Mouse (Mus musculus) liver, embryonic 14.5 days (tissue): ENCODE data around the gene Heatr9. TPM values are rescaled to one million over a fixed set of nuclear protein-coding genes. Genes with fewer than 3 reads are reported as not detected.

Source experiments
- ATAC-seq: fragments of 200-750 bp; cut with Nextera tagmentation; 2 replicates; pipeline ENCODE4 v1.8.0; 2017; ENCODE audit warnings: moderate number of reproducible peaks, mild to moderate bottlenecking, moderate library complexity; ENCODE audit not compliant: insufficient read depth
- DNase-seq, 3 experiments: peaks; one replicate each; pipeline ENCODE4 v3.0.0-alpha.2; 2012 to 2013; ENCODE audit warnings: low read depth in 3 of 3, low spot score in 3 of 3
- H3K27ac ChIP-seq: fragments of 300-500 bp; sonication (generic); 2 replicates; pipeline ENCODE4 v1.5.1; 2014; ENCODE audit warnings: moderate library complexity, mild to moderate bottlenecking, control low read depth, inconsistent platforms
- H3K27me3 ChIP-seq: fragments of 300-500 bp; sonication (generic); 2 replicates; pipeline ENCODE4 v1.6.1; 2014; ENCODE audit warnings: mild to moderate bottlenecking, low read length, moderate library complexity; ENCODE audit not compliant: control insufficient read depth, insufficient read depth
- H3K36me3 ChIP-seq: fragments of 300-500 bp; sonication (generic); replicated peaks from 2 replicates; pipeline ENCODE4 v1.6.1; 2014; ENCODE audit warnings: low read depth; ENCODE audit not compliant: control insufficient read depth, insufficient read depth
- H3K4me1 ChIP-seq, 2 experiments: fragments of 200-500 bp in 1 of 2; fragments of 300-500 bp in 1 of 2; sonication (generic) in 1 of 2; replicated peaks; 2 replicates each; pipeline ENCODE4 v1.6.1; 2012 to 2014; ENCODE audit warnings: antibody characterized with exemption in 1 of 2, inconsistent platforms in 1 of 2, low read length in 1 of 2; ENCODE audit not compliant: control insufficient read depth in 2 of 2, insufficient read depth in 2 of 2
- H3K4me2 ChIP-seq: fragments of 300-500 bp; sonication (generic); 2 replicates; pipeline ENCODE4 v1.6.1; 2014; ENCODE audit warnings: low read depth, mild to moderate bottlenecking, control low read depth, moderate library complexity
- H3K4me3 ChIP-seq, 2 experiments: fragments of 200-500 bp in 1 of 2; fragments of 300-500 bp in 1 of 2; sonication (generic) in 1 of 2; 2 replicates each; pipeline ENCODE4 v1.5.1; 2012 to 2014; ENCODE audit warnings: low read depth in 2 of 2, low read length in 2 of 2, mild to moderate bottlenecking in 2 of 2, control low read depth in 1 of 2, inconsistent platforms in 1 of 2, moderate library complexity in 1 of 2; ENCODE audit not compliant: insufficient read depth in 1 of 2
- H3K9ac ChIP-seq: fragments of 300-500 bp; sonication (generic); replicated peaks from 2 replicates; pipeline ENCODE4 v1.6.1; 2014; ENCODE audit warnings: mild to moderate bottlenecking, control low read depth, moderate library complexity
- H3K9me3 ChIP-seq: fragments of 300-500 bp; sonication (generic); 2 replicates; pipeline ENCODE4 v1.6.1; 2016; ENCODE audit warnings: low read length, mixed read lengths; ENCODE audit not compliant: control insufficient read depth
- CTCF ChIP-seq: IDR thresholded peaks from 2 replicates; pipeline ENCODE4 v1.5.1; 2016; ENCODE audit warnings: antibody characterized with exemption, low read depth, control low read depth
- EP300 ChIP-seq: IDR thresholded peaks from 2 replicates; pipeline ENCODE4 v1.6.1; 2016; ENCODE audit warnings: antibody characterized with exemption, low read depth
- WGBS: fragments of 180-500 bp; shearing (Covaris S2); extraction: QIAGEN DNeasy Blood & Tissue Kit; methylation state at CpG from one replicate; pipeline ENCODE4 v1.1.7; 2014; ENCODE audit not compliant: insufficient replicate concordance; 5-methylcytosine and 5-hydroxymethylcytosine counted together
- polyA plus RNA-seq, 2 experiments: library from polyadenylated mRNA; depleted of rRNA in 1 of 2; stranded (reverse) in 1 of 2; unstranded in 1 of 2; fragments of >200 nt; fragmentation: Nextera tagmentation in 1 of 2; extraction: Ambion mirVana in 1 of 2; gene quantifications; 2 replicates each; pipeline versions ENCODE4 v1.2.1 to v1.2.3; 2012 to 2014

The Heatr9 gene
- polyA plus RNA-seq, 2 experiments = not detected

DNA sequence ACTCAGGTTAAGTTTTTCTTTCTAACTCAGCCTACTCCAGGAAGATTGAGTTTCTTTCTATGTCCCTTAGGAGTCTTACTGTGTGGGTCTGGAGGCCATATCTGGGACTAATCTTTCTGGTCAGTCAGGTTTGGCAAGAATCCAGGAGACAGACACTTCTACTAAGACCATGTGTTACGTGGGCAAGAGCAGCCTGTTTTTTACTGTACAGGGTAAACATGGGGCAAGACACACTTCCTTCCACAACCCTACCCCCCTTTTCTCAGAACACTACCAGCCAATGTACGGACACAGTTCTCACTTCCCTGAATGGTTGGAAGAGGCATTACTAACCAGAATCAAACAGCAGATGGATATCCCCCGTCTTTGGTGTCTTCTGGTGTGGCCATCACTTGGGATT, 22.2 kb upstream of the Heatr9 start:
- ATAC-seq = no peak
- 37% methylated on average over 3 of the region's 3 CpGs for whole genome bisulfite sequencing
- H3K9me3 ChIP-seq = no peaks in the 10 kb centered on the region

DNA sequence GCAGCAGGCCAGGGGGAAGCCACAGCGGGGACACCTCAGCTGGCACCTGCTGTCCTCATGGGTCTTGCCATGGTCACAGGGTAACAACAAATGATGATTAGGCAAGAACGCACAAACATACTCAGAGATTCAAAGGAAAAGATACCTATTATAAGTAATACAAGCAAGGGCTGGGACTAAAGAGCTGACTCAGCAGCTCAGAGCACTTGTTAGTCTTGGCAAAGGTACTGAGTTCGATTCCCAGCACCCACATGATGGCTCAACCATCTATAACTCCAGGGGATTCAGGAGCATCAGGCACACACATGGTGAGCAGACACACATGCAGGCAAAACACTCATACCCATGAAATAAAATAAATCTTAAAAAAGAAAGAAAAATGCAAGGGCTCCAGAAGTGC, 19.4 kb upstream of the Heatr9 start:
- no peak for ATAC-seq
- no peak overlapping the region for H3K4me3 ChIP-seq
- no peaks in the 10 kb centered on the region for H3K9me3 ChIP-seq
- H3K36me3 ChIP-seq = no peaks in the 10 kb centered on the region
- H3K4me2 ChIP-seq = no peak overlapping the region
- TF ChIP-seq EP300 (no peak), CTCF (no peak)
- H3K9ac ChIP-seq = no peak overlapping the region
- DNase-seq = no peak
- 61% methylated on average over 3 of the region's 3 CpGs for WGBS
- no peaks in the 10 kb centered on the region for H3K27me3 ChIP-seq
- no peak overlapping the region for H3K27ac ChIP-seq
- no peaks in the 10 kb centered on the region for H3K4me1 ChIP-seq

More for the DNA sequence above, 22.2 kb upstream of the Heatr9 start:
- no peaks in the 10 kb centered on the region for H3K4me1 ChIP-seq
- H3K4me3 ChIP-seq = no peak overlapping the region
- no peaks in the 10 kb centered on the region for H3K36me3 ChIP-seq
- no peak overlapping the region for H3K27ac ChIP-seq
- H3K9ac ChIP-seq = no peak overlapping the region
- TF ChIP-seq CTCF = no peak
- TF ChIP-seq EP300 = no peak
- DNase-seq = no peak
- H3K27me3 ChIP-seq = no peaks in the 10 kb centered on the region
- H3K4me2 ChIP-seq = no peak overlapping the region

DNA sequence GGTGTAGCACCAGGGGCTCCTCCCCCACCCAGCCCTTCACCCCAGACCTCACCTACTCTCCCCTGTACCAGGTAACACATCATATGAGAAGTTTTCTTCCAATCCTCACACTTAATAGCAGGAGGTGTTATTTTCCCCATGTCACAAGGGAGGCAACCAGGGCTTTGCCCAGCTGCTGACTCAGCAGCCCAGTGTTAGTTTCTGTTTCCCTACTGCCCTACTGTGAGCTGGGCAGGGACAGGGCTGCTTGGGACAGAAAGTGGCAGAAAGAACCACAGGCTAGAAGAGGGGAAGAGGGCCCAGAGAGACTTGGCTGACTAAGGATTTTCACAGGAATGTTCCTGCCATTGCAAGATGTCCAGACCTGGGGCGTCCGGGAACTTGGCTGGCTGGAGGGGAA, 19.0 kb upstream of the Heatr9 start:
- no peaks in the 10 kb centered on the region for H3K4me1 ChIP-seq
- no peaks in the 10 kb centered on the region for H3K9me3 ChIP-seq

DNA sequence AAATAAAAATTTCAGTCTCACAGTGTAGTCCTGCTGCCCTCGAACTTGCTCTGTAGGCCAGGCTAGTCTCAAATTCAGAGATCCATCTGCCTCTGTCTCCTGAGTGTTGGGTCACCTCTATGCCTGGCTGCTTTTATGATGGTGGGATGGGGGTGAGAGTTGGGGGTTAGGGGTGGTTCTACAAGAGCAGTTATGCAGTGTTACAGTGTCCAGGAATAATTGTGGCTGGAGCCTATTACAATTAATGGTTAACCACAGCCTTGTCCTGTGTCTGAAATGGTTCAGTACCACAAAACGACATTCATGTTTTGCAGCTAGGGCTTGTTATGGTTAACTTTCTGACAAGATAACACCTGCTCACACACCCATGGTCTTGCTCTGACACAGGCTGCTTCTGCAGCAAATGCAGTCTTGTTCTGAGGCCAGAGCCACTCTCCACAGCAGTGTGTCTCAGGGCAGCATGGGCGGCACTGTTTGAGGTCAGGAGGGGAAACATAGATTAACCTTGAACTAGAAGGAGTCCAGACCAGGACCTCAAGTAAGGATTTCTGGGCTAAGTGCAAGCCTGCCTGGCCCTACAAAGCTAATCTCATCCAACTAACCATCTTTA, 16.8 kb upstream of the Heatr9 start:
- Histone ChIP-seq H3K4me1 (0 out of 4 replicates have a peak, but pooled peaks cover 0 to 2% of the 10 kb centered on the region in 2 experiments), H3K27me3 (no peaks in the 10 kb centered on the region), H3K27ac (no peak overlapping the region), H3K4me2 (no peak overlapping the region), H3K4me3 (no peak overlapping the region), H3K9me3 (no peaks in the 10 kb centered on the region), H3K36me3 (no peaks in the 10 kb centered on the region), H3K9ac (no peak overlapping the region)
- no peak for TF ChIP-seq EP300
- no peak for TF ChIP-seq CTCF
- 31% methylated on average over 3 of the region's 3 CpGs for WGBS
- DNase-seq (no peak), ATAC-seq (no peak)

More for the DNA sequence above, 19.0 kb upstream of the Heatr9 start:
- DNase-seq = no peak
- no peak overlapping the region for H3K9ac ChIP-seq
- H3K36me3 ChIP-seq = no peaks in the 10 kb centered on the region
- H3K27me3 ChIP-seq = no peaks in the 10 kb centered on the region
- TF ChIP-seq EP300 (no peak), CTCF (no peak)
- ATAC-seq = no peak
- no peak overlapping the region for H3K4me3 ChIP-seq
- H3K27ac ChIP-seq = no peak overlapping the region
- no peak overlapping the region for H3K4me2 ChIP-seq
- 66% methylated on average over 2 of the region's 2 CpGs for WGBS

DNA sequence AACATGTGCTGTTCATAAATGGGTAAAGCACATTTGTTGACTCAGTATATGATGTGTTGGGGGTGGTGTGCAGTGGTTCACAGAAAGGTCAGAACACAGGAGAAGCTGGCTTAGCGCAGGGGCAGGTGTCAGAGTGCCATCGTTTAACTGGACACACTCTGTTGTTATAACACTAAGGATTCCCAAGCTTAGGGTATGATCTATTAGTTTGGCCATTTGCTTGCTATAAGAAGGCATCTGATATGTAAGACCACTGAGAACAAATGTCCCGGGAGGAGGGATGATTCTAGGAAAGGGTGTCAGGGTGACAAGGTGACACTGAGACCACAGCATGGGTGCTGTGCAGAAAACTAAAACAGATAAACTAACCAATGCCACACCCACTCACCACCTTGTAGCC, 14.9 kb upstream of the Heatr9 start:
- H3K27ac ChIP-seq = no peak overlapping the region
- H3K27me3 ChIP-seq = no peaks in the 10 kb centered on the region
- 0 out of 4 replicates have a peak, but pooled peaks cover 0 to 2% of the 10 kb centered on the region in 2 experiments for H3K4me1 ChIP-seq
- H3K4me3 ChIP-seq = no peak overlapping the region
- ATAC-seq (no peak), DNase-seq (no peak)
- TF ChIP-seq EP300 (no peak), CTCF (no peak)
- no peak overlapping the region for H3K4me2 ChIP-seq
- WGBS = 39% methylated on average over 3 of the region's 3 CpGs
- no peak overlapping the region for H3K9ac ChIP-seq
- H3K36me3 ChIP-seq = no peaks in the 10 kb centered on the region
- H3K9me3 ChIP-seq = no peaks in the 10 kb centered on the region
